Mouse (Mus musculus) lung, adult 2 months (tissue): ENCODE data around the gene Pde10a.

ENCODE experiments used
- CTCF ChIP-seq: fragments of 200-500 bp; IDR thresholded peaks from 2 replicates; pipeline ENCODE4 v1.5.1; 2011; ENCODE audit warnings: mild to moderate bottlenecking, low read length, control low read depth; ENCODE audit not compliant: insufficient read depth
- POLR2A ChIP-seq: fragments of 200-500 bp; IDR thresholded peaks from 2 replicates; pipeline ENCODE4 v1.6.1; 2011; ENCODE audit warnings: low read depth, mild to moderate bottlenecking, control low read depth, low read length, borderline replicate concordance; ENCODE audit errors: extremely low read depth

- no peak for TF ChIP-seq POLR2A
- no peak for TF ChIP-seq CTCF
Measured at GRCm38 (mm10) chr17:8648310-8648709, 123.1 kb downstream of the Pde10a start.
